Mouse (Mus musculus): ENCODE data around the gene Pwwp2a.

GRCm38 (mm10) chr11:43766922-43767648 is 85.3 kb downstream of the Pwwp2a start:
- TF ChIP-seq MEF2A (IDR thresholded peaks at IDR 0.05; ENCODE audit: extremely low read depth, insufficient replicate concordance, low read depth, low read length, poor library complexity, severe bottlenecking) (no peak), CTCF (IDR thresholded peaks at IDR 0.05 in 2 of 3, conservative IDR thresholded peaks at IDR 0.05 in 1 of 3; ENCODE audit: control insufficient read depth in 1 of 3, insufficient read depth in 1 of 3, low read depth in 2 of 3, low read length in 3 of 3, poor library complexity in 1 of 3, severe bottlenecking in 1 of 3) (peak; percentile 55 to 93 (median 83)), POLR2A (IDR thresholded peaks at IDR 0.05; ENCODE audit: control insufficient read depth in 1 of 2, insufficient read depth in 1 of 2, low read depth in 1 of 2, low read length in 2 of 2, poor library complexity in 1 of 2) (no peak), TBP (IDR thresholded peaks at IDR 0.05; ENCODE audit: low read depth, low read length) (no peak), MAFK (IDR thresholded peaks at IDR 0.05; ENCODE audit: borderline replicate concordance, low read depth, low read length) (no peak), RCOR1 (IDR thresholded peaks at IDR 0.05; ENCODE audit: low read depth, low read length) (no peak), BHLHE40 (IDR thresholded peaks at IDR 0.05; ENCODE audit: borderline replicate concordance, low read depth, low read length) (no peak), EP300 (IDR thresholded peaks at IDR 0.05; ENCODE audit: low read depth in 1 of 2, low read length in 2 of 2) (no peak), MAZ (IDR thresholded peaks at IDR 0.05; ENCODE audit: low read depth, low read length) (no peak), SIN3A (IDR thresholded peaks at IDR 0.05; ENCODE audit: low read length) (no peak; the same call in 1 of the 2 replicates), JUND (IDR thresholded peaks at IDR 0.05; ENCODE audit: low read depth, low read length) (no peak), CHD1 (IDR thresholded peaks at IDR 0.05; ENCODE audit: low read depth, low read length) (no peak)
